Mouse (Mus musculus) effector memory CD4-positive, alpha-beta T cell, adult 7 months (primary cell): ENCODE results near the gene Zbtb8os. TPM values are rescaled to one million over a fixed set of nuclear protein-coding genes. Genes with fewer than 3 reads are reported as not detected.

ENCODE experiments used
- polyA plus RNA-seq: library from polyadenylated mRNA; unstranded; fragments of 100-300 nt; shearing (Covaris generic); gene quantifications from one replicate; pipeline ENCODE4 v1.2.1, GENCODE M21; 2017

Gene Zbtb8os
- 29.9 TPM for polyA plus RNA-seq

GRCm38 (mm10) chr4:129335216-129336074 is at the start of gene Zbtb8os, which contains the start of gene Rbbp4:
TSS of gene Zbtb8os (plus strand) at chr4:129335695.
TSS of gene Rbbp4 (minus strand) at chr4:129335370.

GRCm38 (mm10) chr4:129287472-129287981 is 48.0 kb upstream of the Zbtb8os start, which contains the start of gene Sync:
TSS of gene Sync (plus strand) at chr4:129287617.

GRCm38 (mm10) chr4:129377601-129378390 is 42.3 kb downstream of the Zbtb8os start, which contains the start of gene Zbtb8a:
TSS of gene Zbtb8a (minus strand) at chr4:129378116.

Other genes with a start within 250 kb of the Zbtb8os start
- not detected for gene Tmem54, start 230.1 kb upstream of the Zbtb8os start, polyA plus RNA-seq
- not detected for gene Hpca, start 213.7 kb upstream of the Zbtb8os start, polyA plus RNA-seq
- gene Fndc5, start 198.7 kb upstream of the Zbtb8os start, polyA plus RNA-seq: 0.27 TPM
- gene S100pbp, start 146.0 kb upstream of the Zbtb8os start, polyA plus RNA-seq: 18.0 TPM
- gene Yars, start 145.9 kb upstream of the Zbtb8os start, polyA plus RNA-seq: 31.4 TPM
- 0.20 TPM for gene C77080, start 74.3 kb upstream of the Zbtb8os start, polyA plus RNA-seq
- 0.22 TPM for gene Sync, start 48.1 kb upstream of the Zbtb8os start, polyA plus RNA-seq
- gene Rbbp4, start 325 bp upstream of the Zbtb8os start, polyA plus RNA-seq: 255 TPM
- gene Zbtb8a, start 42.4 kb downstream of the Zbtb8os start, polyA plus RNA-seq: 4.0 TPM
- gene Zbtb8b, start 105.2 kb downstream of the Zbtb8os start, polyA plus RNA-seq: not detected
- gene Bsdc1, start 125.9 kb downstream of the Zbtb8os start, polyA plus RNA-seq: 83.6 TPM
- not detected for gene Tssk3, start 155.3 kb downstream of the Zbtb8os start, polyA plus RNA-seq
- gene Fam229a, start 155.5 kb downstream of the Zbtb8os start, polyA plus RNA-seq: not detected
- gene Marcksl1, start 177.9 kb downstream of the Zbtb8os start, polyA plus RNA-seq: 39.8 TPM
- gene Hdac1, start 207.0 kb downstream of the Zbtb8os start, polyA plus RNA-seq: 159 TPM
- 1,404 TPM for gene Lck, start 237.9 kb downstream of the Zbtb8os start, polyA plus RNA-seq
- gene Fam167b, start 242.9 kb downstream of the Zbtb8os start, polyA plus RNA-seq: not detected